Mouse (Mus musculus): Measurements from ENCODE around the gene Pip5kl1. TPM values are rescaled to one million over a fixed set of nuclear protein-coding genes. Genes with fewer than 3 reads are reported as not detected.

Pip5kl1 gene
- polyA plus RNA-seq, 1 experiment from 2014 or later = 2.8 TPM

DNA sequence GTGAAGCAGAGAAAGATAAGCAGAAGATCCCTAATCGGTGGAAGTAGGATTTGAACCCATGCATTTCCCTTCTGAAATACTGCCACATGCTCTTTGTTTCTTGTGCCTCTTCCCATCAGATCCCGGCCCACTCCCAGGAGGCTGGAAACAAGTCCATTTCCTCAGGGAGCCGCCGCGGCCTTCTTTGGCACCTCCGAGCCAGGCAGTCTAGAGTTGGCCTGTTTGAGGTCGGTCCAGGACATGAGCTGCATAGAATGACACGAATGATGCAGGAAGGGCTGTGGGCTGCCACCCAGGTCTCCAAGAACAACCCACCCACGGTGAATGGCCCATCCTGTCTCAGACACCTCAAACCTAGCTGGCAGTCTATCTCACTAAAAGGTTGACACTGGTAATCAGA lies 1.9 kb downstream of the Pip5kl1 start:
- peaks cover 12% of the 10 kb centered on the region for H3K36me3 ChIP-seq
- WGBS = 88% methylated on average over 9 of the region's 9 CpGs
- no peak overlapping the region for H3K27ac ChIP-seq (replicated peaks)
- H3K4me3 ChIP-seq = no peak overlapping the region
- no peaks in the 10 kb centered on the region for H3K9me3 ChIP-seq (replicated peaks)
- H3K4me1 ChIP-seq = peaks cover 29% of the 10 kb centered on the region
- no peak for DNase-seq (ENCODE audit: low spot score)
- H3K27me3 ChIP-seq (ENCODE audit: low read depth, poor library complexity, severe bottlenecking) = peaks cover 52% of the 10 kb centered on the region

DNA sequence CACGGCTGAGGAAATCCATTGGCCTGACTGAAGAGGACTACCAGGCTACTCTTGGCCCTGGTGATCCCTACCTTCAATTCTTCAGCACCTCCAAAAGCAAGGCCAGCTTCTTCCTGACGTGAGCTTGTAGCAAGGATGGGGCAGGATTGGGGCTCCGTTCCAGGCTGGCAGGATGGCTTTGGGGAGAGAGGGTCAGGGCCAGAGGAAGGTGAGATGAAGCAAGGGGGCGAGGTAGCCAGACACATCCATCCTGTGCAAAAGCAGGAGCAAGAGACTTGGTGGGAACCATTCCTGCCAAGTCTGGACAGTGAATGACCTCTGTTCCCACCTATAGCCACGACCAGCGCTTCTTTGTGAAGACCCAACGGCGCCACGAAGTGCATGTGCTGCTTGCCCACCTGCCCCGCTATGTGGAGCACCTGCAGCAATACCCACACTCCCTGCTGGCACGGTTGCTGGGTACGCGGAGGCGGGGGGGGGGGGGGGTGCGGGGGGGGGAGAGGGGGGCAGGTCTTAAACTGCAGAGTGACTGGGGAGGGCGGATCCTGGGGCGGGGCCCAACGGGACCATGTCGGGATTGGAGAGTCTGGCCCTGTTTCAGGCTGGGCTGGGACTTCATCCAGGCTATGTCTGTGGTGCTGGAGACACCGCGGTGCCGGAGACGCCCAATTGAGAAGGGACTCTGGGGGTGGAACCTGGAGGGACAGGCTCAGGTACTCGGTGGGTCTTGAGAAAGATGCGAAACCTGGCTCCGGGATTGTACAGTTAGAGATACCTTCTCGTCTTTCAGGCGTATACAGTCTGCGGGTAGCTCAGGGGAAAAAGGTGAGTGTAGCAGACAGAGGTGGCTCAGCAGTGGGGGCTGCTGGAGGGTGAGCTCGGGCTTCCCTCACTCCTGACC lies 3.8 kb downstream of the Pip5kl1 start:
- H3K36me3 ChIP-seq = peaks cover under 1% of the 10 kb centered on the region; the same call in 1 of the 2 replicates
- no peak overlapping the region for H3K4me3 ChIP-seq
- H3K27ac ChIP-seq (replicated peaks) = no peak overlapping the region
- WGBS = 50% methylated on average over 23 of the region's 30 CpGs
- H3K4me1 ChIP-seq = peaks cover 22% of the 10 kb centered on the region
- H3K9me3 ChIP-seq (replicated peaks) = no peaks in the 10 kb centered on the region
- peaks cover 66% of the 10 kb centered on the region for H3K27me3 ChIP-seq (ENCODE audit: low read depth, poor library complexity, severe bottlenecking)
- no peak for DNase-seq (ENCODE audit: low spot score)

DNA sequence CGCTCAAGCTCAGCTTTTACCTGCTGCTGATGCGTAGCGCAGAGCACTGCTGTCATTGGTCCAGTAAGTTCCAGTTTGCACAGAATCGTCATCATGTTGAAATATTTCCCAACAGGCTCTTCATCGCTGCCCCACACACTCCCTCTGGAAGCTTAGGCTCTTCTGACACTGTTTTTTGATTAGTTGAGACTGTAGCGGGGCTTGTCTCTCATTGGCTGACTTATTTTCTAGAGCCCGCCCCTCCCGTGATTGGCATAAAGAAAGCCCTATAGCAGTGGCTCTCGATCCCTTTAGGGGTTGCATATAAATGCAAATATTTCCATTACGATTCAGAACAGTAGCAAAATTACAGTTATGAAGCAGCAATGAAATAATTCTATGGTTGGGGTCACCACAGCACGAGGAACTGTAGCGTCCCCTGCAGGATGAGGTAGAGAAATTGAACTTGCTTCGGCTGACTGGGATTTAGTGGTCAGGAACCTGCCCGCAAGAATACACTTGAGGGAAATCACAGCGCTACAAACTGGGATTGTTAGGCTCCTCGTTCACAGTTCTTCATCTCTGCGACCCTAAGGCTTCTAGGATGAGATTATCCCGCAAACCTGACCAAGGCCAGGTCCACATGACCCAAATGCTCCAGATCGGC lies 7.0 kb downstream of the Pip5kl1 start:
- no peak overlapping the region for H3K27ac ChIP-seq (replicated peaks)
- H3K9me3 ChIP-seq (replicated peaks) = no peaks in the 10 kb centered on the region
- DNase-seq (ENCODE audit: low spot score) = peak; percentile 50
- H3K4me3 ChIP-seq = peak overlapping the region; percentile 47
- WGBS = 36% methylated on average over 19 of the region's 19 CpGs
- H3K4me1 ChIP-seq = peaks cover 17% of the 10 kb centered on the region
- peaks cover 77% of the 10 kb centered on the region for H3K27me3 ChIP-seq (ENCODE audit: low read depth, poor library complexity, severe bottlenecking)
- H3K36me3 ChIP-seq = no peaks in the 10 kb centered on the region

DNA sequence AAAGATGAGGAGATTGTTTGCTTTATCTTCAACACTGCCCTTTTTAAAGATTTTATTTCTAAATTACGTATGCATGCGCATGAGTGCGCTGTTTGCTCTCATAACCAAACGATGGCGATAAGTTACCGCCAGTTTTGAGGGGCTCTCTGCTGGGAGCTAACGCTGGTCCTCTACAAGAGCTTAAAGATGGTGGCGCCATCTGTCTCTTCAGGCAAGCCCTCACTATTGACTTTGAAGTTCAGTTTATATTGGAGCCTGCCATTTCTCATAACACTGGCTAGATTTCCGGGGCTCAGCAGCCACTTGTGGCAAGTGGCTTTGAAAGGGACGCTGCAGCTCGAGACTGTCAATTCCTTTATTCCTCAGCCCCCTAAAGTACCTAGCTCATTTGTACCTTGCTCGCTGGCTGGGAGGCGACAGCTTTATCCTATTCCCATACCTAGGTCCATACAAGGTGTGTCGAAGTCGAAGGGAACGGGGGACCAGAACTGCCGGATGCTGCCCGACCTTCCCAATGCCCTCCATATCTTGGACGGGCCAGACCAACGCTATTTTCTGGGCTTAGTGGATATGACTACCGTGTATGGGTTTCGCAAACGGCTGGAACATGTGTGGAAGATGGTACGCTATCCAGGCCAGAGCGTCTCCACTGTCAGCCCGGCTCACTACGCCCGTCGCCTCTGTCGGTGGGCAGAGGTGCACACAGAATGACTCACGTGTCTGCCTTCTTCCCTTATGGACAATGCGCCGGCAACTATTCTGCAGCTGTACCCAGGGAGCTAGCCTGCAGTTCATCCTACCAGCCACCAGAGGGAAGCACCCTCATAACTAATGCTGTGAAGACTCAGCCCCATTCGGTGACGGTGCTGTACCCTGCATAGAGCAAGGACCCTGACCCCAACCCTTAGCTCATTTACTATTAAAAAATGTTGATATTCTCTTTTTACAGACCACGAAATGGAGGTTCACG lies 8.5 kb downstream of the Pip5kl1 start:
- Histone ChIP-seq H3K27ac (replicated peaks) (peak overlapping the region; percentile 10), H3K27me3 (ENCODE audit: low read depth, poor library complexity, severe bottlenecking) (peaks cover 69% of the 10 kb centered on the region), H3K36me3 (no peaks in the 10 kb centered on the region), H3K4me3 (peak overlapping the region; percentile 39), H3K9me3 (replicated peaks) (no peaks in the 10 kb centered on the region), H3K4me1 (peaks cover 33% of the 10 kb centered on the region)
- 15% methylated on average over 37 of the region's 37 CpGs for WGBS
- DNase-seq (ENCODE audit: low spot score) = peak; percentile 84

DNA sequence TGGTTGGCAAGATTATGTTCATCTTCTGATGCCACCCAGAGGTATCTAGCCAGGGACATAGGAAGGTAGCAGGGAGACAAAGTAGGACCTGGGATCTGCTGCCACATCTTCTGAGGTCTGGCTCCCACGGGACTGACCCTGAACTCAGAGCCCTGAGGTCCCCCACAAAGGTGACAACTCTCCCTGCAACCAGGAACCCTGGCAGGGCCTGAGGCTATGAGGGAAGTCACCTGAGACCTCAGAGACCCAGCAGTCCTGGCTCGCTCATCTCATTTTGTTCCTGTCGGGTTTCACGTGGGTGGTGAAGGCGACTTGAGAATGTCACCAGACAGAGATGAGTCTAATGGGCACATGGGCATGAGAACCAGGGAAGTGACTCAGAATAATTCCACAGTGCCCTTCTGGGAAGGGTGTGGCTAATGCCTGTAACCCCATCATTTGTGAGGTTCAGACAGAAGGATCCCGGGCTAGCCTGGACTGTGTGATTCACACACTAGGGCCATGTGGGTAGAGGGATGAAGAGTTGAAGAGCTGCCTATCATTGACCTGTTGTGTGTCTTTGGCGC lies 10.6 kb downstream of the Pip5kl1 start:
- peaks cover 50% of the 10 kb centered on the region for H3K27me3 ChIP-seq (ENCODE audit: low read depth, poor library complexity, severe bottlenecking)
- peaks cover 39% of the 10 kb centered on the region for H3K4me1 ChIP-seq
- H3K4me3 ChIP-seq = no peak overlapping the region
- no peaks in the 10 kb centered on the region for H3K36me3 ChIP-seq
- 87% methylated on average over 7 of the region's 7 CpGs for WGBS
- no peak overlapping the region for H3K27ac ChIP-seq (replicated peaks)
- no peak for DNase-seq (ENCODE audit: low spot score)
- H3K9me3 ChIP-seq (replicated peaks) = no peaks in the 10 kb centered on the region

DNA sequence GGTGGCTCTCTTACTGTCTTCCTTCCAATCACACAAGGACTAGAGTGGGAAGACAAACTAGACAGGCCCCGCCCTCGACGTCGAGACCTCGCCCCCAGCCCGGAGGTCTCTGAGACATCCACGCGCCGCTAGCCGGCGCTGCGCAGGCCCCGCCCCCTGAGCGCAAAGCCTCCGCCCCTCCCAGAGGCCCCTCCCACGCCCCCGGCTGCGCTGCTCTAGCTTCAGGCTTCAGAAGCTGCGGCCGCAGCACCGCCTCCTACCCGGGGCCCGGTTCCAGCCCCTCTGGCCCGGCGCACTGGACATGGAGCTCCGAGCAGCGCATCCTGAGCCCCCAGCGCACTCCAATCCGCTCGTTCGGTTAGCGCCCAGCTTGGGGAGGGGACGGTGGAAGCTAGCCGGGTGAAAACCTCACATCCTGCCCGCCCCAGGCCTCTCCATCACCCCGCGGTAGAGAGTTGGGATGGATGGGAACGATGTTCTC lies 12.3 kb downstream of the Pip5kl1 start, which contains the start of gene St6galnac4:
St6galnac4 (plus strand) TSS at position 225 of the 481 bp plus-strand sequence.
- peak; percentile 95 for DNase-seq (ENCODE audit: low spot score)
- Histone ChIP-seq H3K27ac (replicated peaks) (peak within 1 kb of the TSS; percentile 84), H3K4me1 (peaks cover 39% of the 10 kb centered on the region), H3K27me3 (ENCODE audit: low read depth, poor library complexity, severe bottlenecking) (peaks cover 42% of the 10 kb centered on the region), H3K4me3 (peak within 1 kb of the TSS; percentile 60), H3K9me3 (replicated peaks) (no peaks in the 10 kb centered on the region), H3K36me3 (no peaks in the 10 kb centered on the region)
- under 1% methylated on average over 38 of the region's 38 CpGs for WGBS

DNA sequence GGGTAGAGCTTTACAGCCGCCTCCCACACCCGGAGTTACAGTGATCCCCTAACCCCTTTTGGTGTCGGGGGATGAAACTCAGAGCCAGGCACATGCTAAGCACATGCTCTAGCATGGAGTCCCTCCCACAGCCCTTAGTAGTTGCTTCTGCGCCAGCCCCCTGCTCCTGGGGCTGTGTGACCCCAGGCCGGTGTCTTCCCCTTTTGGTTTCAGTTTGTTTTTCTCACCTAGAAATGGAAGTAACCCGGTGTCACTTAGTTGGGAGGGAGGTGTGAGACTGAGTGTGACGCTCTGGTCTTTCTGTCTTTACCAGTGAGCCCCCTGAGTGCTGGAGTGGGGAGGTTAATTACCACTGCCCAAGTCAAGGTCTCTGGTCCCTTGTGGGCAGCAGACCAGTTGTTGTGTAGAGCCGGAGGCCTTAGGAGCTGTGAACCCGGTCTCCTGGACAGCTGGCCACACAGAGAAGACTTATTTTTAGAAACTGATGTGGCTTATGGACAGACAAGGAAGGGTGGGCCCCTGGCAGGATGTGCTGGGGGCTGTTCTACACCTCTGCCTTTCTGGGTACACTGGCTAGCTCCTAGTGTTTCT lies 13.2 kb downstream of the Pip5kl1 start:
- DNase-seq (ENCODE audit: low spot score) = no peak
- peaks cover 39% of the 10 kb centered on the region for H3K4me1 ChIP-seq
- H3K36me3 ChIP-seq = no peaks in the 10 kb centered on the region
- WGBS = 49% methylated on average over 9 of the region's 9 CpGs
- H3K27me3 ChIP-seq (ENCODE audit: low read depth, poor library complexity, severe bottlenecking) = peaks cover 32% of the 10 kb centered on the region
- peak overlapping the region; percentile 60 for H3K4me3 ChIP-seq
- H3K27ac ChIP-seq (replicated peaks) = no peak overlapping the region
- H3K9me3 ChIP-seq (replicated peaks) = no peaks in the 10 kb centered on the region

DNA sequence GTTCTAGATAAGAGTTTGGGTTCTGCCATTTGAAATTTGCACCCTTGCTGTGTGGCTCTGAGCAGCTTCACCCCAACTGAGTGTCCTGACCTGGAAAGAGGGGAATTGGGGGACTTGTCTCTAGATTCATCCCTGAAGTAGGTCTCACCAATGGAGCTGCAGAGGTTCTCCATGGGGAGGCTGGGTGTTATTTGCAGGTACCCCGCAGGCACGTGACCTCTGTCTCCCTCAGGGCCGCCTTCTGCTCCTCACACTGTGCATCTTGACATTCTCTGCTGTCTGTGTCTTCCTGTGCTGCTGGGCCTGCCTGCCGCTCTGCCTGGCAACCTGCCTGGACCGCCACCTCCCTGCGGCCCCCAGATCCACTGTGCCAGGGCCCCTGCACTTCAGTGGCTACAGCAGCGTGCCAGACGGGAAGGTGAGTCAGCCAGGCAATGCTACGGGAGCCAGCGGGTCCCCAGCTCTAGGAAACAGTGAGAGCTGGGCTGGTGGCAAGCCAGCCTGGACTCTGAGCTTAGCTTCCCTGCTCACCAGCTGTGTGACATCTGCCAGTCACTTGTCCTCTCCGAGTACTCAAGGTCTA lies 14.7 kb downstream of the Pip5kl1 start:
- H3K27me3 ChIP-seq (ENCODE audit: low read depth, poor library complexity, severe bottlenecking) = peaks cover 21% of the 10 kb centered on the region; the same call in 1 of the 2 replicates
- peaks cover 28% of the 10 kb centered on the region for H3K4me1 ChIP-seq
- peaks cover 3% of the 10 kb centered on the region; the same call in 1 of the 2 replicates for H3K36me3 ChIP-seq
- H3K9me3 ChIP-seq (replicated peaks) = no peaks in the 10 kb centered on the region
- no peak for DNase-seq (ENCODE audit: low spot score)
- H3K4me3 ChIP-seq = no peak overlapping the region
- no peak overlapping the region for H3K27ac ChIP-seq (replicated peaks)
- WGBS = 76% methylated on average over 11 of the region's 11 CpGs

DNA sequence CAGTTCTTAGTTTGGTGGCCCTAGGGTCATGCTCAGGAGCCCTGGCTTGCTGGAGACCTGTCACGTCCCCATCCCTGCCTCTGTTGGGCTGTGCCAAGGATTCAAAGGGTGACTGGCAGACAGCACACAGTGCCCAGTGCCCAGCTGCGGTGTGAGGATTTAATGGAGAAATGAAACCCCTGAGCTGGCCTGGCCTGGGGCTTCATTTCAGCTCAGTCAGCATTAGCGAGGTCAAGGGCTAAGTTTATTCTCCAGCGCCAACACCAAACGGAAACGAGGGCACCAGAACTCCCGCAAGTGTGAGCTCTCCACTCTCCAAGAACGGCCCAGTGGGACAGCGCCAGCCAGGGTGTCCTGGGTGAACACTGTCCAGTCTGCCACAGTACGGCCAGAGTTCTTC lies 15.6 kb downstream of the Pip5kl1 start:
- no peak overlapping the region for H3K4me3 ChIP-seq
- WGBS = 84% methylated on average over 10 of the region's 10 CpGs
- no peak for DNase-seq (ENCODE audit: low spot score)
- peaks cover 28% of the 10 kb centered on the region for H3K4me1 ChIP-seq
- H3K27ac ChIP-seq (replicated peaks) = no peak overlapping the region
- H3K36me3 ChIP-seq = peaks cover 3% of the 10 kb centered on the region; the same call in 1 of the 2 replicates
- peaks cover 15% of the 10 kb centered on the region; the same call in 1 of the 2 replicates for H3K27me3 ChIP-seq (ENCODE audit: low read depth, poor library complexity, severe bottlenecking)
- H3K9me3 ChIP-seq (replicated peaks) = no peaks in the 10 kb centered on the region

DNA sequence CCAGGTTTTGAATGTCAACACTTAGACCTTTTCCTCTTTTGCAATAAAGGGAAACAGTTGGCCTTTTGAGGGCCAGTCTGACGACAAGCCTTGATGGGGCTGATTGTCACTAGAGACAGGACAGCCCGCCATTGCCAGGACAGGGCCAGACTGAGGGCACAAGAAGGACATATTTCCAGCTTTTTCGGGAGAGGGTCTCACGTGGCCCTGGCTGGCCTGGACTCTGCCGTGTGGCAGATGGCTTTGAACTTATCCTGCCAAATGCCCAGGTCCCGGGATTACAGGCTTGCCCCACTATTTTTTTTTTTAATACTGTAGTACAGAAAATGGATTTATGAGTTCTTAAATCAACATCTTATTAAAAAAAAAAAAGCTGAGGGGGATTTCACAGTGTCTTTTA lies 16.7 kb downstream of the Pip5kl1 start:
- H3K4me3 ChIP-seq = no peak overlapping the region
- H3K4me1 ChIP-seq = peaks cover 28% of the 10 kb centered on the region
- peaks cover 3% of the 10 kb centered on the region; the same call in 1 of the 2 replicates for H3K36me3 ChIP-seq
- 82% methylated on average over 6 of the region's 6 CpGs for WGBS
- H3K27me3 ChIP-seq (ENCODE audit: low read depth, poor library complexity, severe bottlenecking) = peaks cover 9% of the 10 kb centered on the region; the same call in 1 of the 2 replicates
- no peak for DNase-seq (ENCODE audit: low spot score)
- H3K27ac ChIP-seq (replicated peaks) = no peak overlapping the region
- no peaks in the 10 kb centered on the region for H3K9me3 ChIP-seq (replicated peaks)

DNA sequence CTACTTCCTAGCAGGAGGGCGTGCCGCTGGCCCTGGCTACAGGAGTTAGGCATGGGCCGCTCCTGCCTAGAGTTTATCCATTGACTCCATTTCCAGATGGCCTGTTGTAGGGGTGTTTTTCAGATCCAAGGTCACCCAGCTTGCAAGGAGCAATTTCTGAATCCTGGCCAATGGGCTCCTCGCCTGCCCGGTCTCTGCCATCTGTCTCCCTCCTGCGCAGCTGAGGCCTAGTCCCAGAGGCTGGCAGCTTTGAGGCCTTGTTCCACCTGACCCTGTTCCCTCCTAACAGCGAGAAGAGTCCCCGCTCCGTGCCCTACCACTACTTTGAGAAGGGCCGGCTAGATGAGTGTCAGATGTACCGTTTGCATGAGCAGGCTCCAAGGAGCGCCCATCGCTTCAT lies 22.1 kb downstream of the Pip5kl1 start:
- peaks cover 6% of the 10 kb centered on the region for H3K4me1 ChIP-seq
- H3K9me3 ChIP-seq (replicated peaks) = no peaks in the 10 kb centered on the region
- DNase-seq (ENCODE audit: low spot score) = no peak
- no peak overlapping the region for H3K27ac ChIP-seq (replicated peaks)
- H3K36me3 ChIP-seq = peaks cover 3% of the 10 kb centered on the region; the same call in 1 of the 2 replicates
- no peaks in the 10 kb centered on the region for H3K27me3 ChIP-seq (ENCODE audit: low read depth, poor library complexity, severe bottlenecking)
- no peak overlapping the region for H3K4me3 ChIP-seq
- 91% methylated on average over 13 of the region's 13 CpGs for WGBS

Measured in midbrain, embryonic 10.5 days (tissue).